Mouse (Mus musculus) intestine, embryonic 16.5 days (tissue): ENCODE data around the gene Pabpc4. TPM values are rescaled to one million over a fixed set of nuclear protein-coding genes. Genes with fewer than 3 reads are reported as not detected.
"Not testable (repeated sequence)": the region's sequence is repeated elsewhere in the genome, so short reads cannot be mapped to it uniquely, and the experiment has no call there.

Experiments
- ATAC-seq: fragments of 200-750 bp; cut with Nextera tagmentation; 2 replicates; pipeline ENCODE4 v1.8.0; 2017; ENCODE audit warnings: moderate TSS enrichment, moderate library complexity
- H3K27ac ChIP-seq: fragments of 300-500 bp; sonication (generic); 2 replicates; pipeline ENCODE4 v1.5.1; 2014; ENCODE audit warnings: mild to moderate bottlenecking, low read length
- H3K27me3 ChIP-seq: fragments of 300-500 bp; sonication (generic); replicated peaks from 2 replicates; pipeline ENCODE4 v1.6.1; 2014; ENCODE audit warnings: low read length, control low read depth, mixed read lengths; ENCODE audit not compliant: control insufficient read depth, insufficient read depth
- H3K36me3 ChIP-seq: fragments of 300-500 bp; sonication (generic); 2 replicates; pipeline ENCODE4 v1.6.1; 2014; ENCODE audit warnings: low read length, control low read depth; ENCODE audit not compliant: control insufficient read depth, insufficient read depth
- H3K4me1 ChIP-seq: fragments of 300-500 bp; sonication (generic); 2 replicates; pipeline ENCODE4 v1.6.1; 2014; ENCODE audit warnings: low read length, control low read depth, mixed read lengths; ENCODE audit not compliant: control insufficient read depth, insufficient read depth
- H3K4me2 ChIP-seq: fragments of 300-500 bp; sonication (generic); 2 replicates; pipeline ENCODE4 v1.6.1; 2014; ENCODE audit warnings: low read depth, low read length, control low read depth
- H3K4me3 ChIP-seq: fragments of 300-500 bp; sonication (generic); 2 replicates; pipeline ENCODE4 v1.5.1; 2014; ENCODE audit warnings: mild to moderate bottlenecking, low read length
- H3K9ac ChIP-seq: fragments of 300-500 bp; sonication (generic); 2 replicates; pipeline ENCODE4 v1.6.1; 2014; ENCODE audit warnings: low read depth, low read length
- H3K9me3 ChIP-seq: fragments of 300-500 bp; sonication (generic); 2 replicates; pipeline ENCODE4 v1.6.1; 2016; ENCODE audit warnings: low read length, control low read depth; ENCODE audit not compliant: control insufficient read depth
- WGBS: fragments of 180-500 bp; shearing (Covaris S2); extraction: QIAGEN DNeasy Blood & Tissue Kit; methylation state at CpG from one replicate; pipeline ENCODE4 v1.1.7; 2014; 5-methylcytosine and 5-hydroxymethylcytosine counted together
- polyA plus RNA-seq: library from polyadenylated mRNA; unstranded; fragments of >200 nt; fragmentation: Nextera tagmentation; extraction: Ambion mirVana; gene quantifications from 2 replicates; pipeline ENCODE4 v1.2.1, GENCODE M21; 2015

Pabpc4 gene
- polyA plus RNA-seq, 1 experiment from 2014 or later: 36.7 TPM

- Histone ChIP-seq H3K9ac (no peak overlapping the region), H3K9me3 (no peaks in the 10 kb centered on the region), H3K27me3 (no peaks in the 10 kb centered on the region), H3K27ac (no peak overlapping the region), H3K4me2 (no peak overlapping the region), H3K4me3 (no peak overlapping the region), H3K36me3 (no peaks in the 10 kb centered on the region), H3K4me1 (no peaks in the 10 kb centered on the region)
- WGBS: 94% methylated on average over 4 of the region's 4 CpGs
- ATAC-seq: no peak
Measured at GRCm38 (mm10) chr4:123333151-123333550, 71.0 kb downstream of the Pabpc4 start.

- Histone ChIP-seq H3K4me1 (no peaks in the 10 kb centered on the region), H3K27ac (no peak overlapping the region), H3K9me3 (no peaks in the 10 kb centered on the region), H3K36me3 (no peaks in the 10 kb centered on the region), H3K27me3 (no peaks in the 10 kb centered on the region), H3K9ac (no peak overlapping the region), H3K4me2 (no peak overlapping the region), H3K4me3 (no peak overlapping the region)
- WGBS: 64% methylated on average over 3 of the region's 3 CpGs
- no peak for ATAC-seq
Measured at GRCm38 (mm10) chr4:123334177-123334576, 72.0 kb downstream of the Pabpc4 start.

GRCm38 (mm10) chr4:123335244-123335643 lies 73.1 kb downstream of the Pabpc4 start:
- H3K27me3 ChIP-seq, H3K4me3 ChIP-seq, H3K9me3 ChIP-seq, ATAC-seq, H3K4me1 ChIP-seq, H3K4me2 ChIP-seq, H3K9ac ChIP-seq, H3K36me3 ChIP-seq, H3K27ac ChIP-seq: not testable (repeated sequence)
- 74% methylated on average over 10 of the region's 10 CpGs for WGBS

GRCm38 (mm10) chr4:123335796-123336585 lies 73.8 kb downstream of the Pabpc4 start:
- Histone ChIP-seq H3K36me3 (no peaks in the 10 kb centered on the region), H3K27me3 (peaks cover 4% of the 10 kb centered on the region; the same call in 1 of the 2 replicates), H3K4me1 (no peaks in the 10 kb centered on the region), H3K27ac (no peak overlapping the region), H3K4me3 (no peak overlapping the region), H3K9ac (no peak overlapping the region), H3K9me3 (no peaks in the 10 kb centered on the region), H3K4me2 (no peak overlapping the region)
- 62% methylated on average over 14 of the region's 14 CpGs for WGBS
- ATAC-seq: no peak

GRCm38 (mm10) chr4:123337693-123338092 lies 75.5 kb downstream of the Pabpc4 start:
- ATAC-seq: no peak
- no peak overlapping the region for H3K9ac ChIP-seq
- H3K9me3 ChIP-seq: no peaks in the 10 kb centered on the region
- H3K36me3 ChIP-seq: no peaks in the 10 kb centered on the region
- peaks cover 8% of the 10 kb centered on the region for H3K4me1 ChIP-seq
- 66% methylated on average over 4 of the region's 4 CpGs for WGBS
- H3K27ac ChIP-seq: no peak overlapping the region
- H3K4me3 ChIP-seq: no peak overlapping the region
- H3K4me2 ChIP-seq: no peak overlapping the region
- H3K27me3 ChIP-seq: peaks cover 21% of the 10 kb centered on the region

GRCm38 (mm10) chr4:123340232-123340631 lies 78.1 kb downstream of the Pabpc4 start:
- Histone ChIP-seq H3K27me3 (peaks cover 21% of the 10 kb centered on the region), H3K9me3 (no peaks in the 10 kb centered on the region), H3K4me1 (peaks cover 11% of the 10 kb centered on the region), H3K36me3 (no peaks in the 10 kb centered on the region), H3K4me3 (no peak overlapping the region), H3K27ac (no peak overlapping the region), H3K4me2 (no peak overlapping the region), H3K9ac (no peak overlapping the region)
- no peak for ATAC-seq
- WGBS: 72% methylated on average over 5 of the region's 5 CpGs

GRCm38 (mm10) chr4:123342091-123342641 lies 80.0 kb downstream of the Pabpc4 start:
- Histone ChIP-seq H3K4me2 (peak overlapping the region; percentile 94), H3K27me3 (peaks cover 21% of the 10 kb centered on the region), H3K4me1 (peaks cover 11% of the 10 kb centered on the region), H3K9me3 (no peaks in the 10 kb centered on the region), H3K4me3 (peak overlapping the region; percentile 67), H3K9ac (peak overlapping the region; percentile 51), H3K36me3 (no peaks in the 10 kb centered on the region), H3K27ac (no peak overlapping the region)
- ATAC-seq: peak; percentile 10; the same call in 1 of the 2 replicates
- 2% methylated on average over 41 of the region's 43 CpGs for WGBS

- WGBS: under 1% methylated on average over 64 of the region's 65 CpGs
- peaks cover 21% of the 10 kb centered on the region for H3K27me3 ChIP-seq
- H3K27ac ChIP-seq: peak within 1 kb of the TSS; percentile 43
- peak within 1 kb of the TSS; percentile 67 for H3K4me3 ChIP-seq
- peaks cover 11% of the 10 kb centered on the region for H3K4me1 ChIP-seq
- peak within 1 kb of the TSS; percentile 94 for H3K4me2 ChIP-seq
- peak; percentile 93 for ATAC-seq
- no peaks in the 10 kb centered on the region for H3K36me3 ChIP-seq
- peak within 1 kb of the TSS; percentile 51 for H3K9ac ChIP-seq
- H3K9me3 ChIP-seq: no peaks in the 10 kb centered on the region
Measured at GRCm38 (mm10) chr4:123342642-123343470, 80.7 kb downstream of the Pabpc4 start, which contains the start of gene Bmp8a. Gene Bmp8a, minus strand, starts transcription at chr4:123343252.

GRCm38 (mm10) chr4:123343471-123343789 lies 81.3 kb downstream of the Pabpc4 start:
- 4% methylated on average over 6 of the region's 6 CpGs for WGBS
- H3K9ac ChIP-seq: peak overlapping the region; percentile 51
- peak overlapping the region; percentile 94 for H3K4me2 ChIP-seq
- peak overlapping the region; percentile 67 for H3K4me3 ChIP-seq
- H3K27ac ChIP-seq: peak overlapping the region; percentile 43
- peaks cover 11% of the 10 kb centered on the region for H3K4me1 ChIP-seq
- ATAC-seq: peak; percentile 83
- H3K27me3 ChIP-seq: peaks cover 21% of the 10 kb centered on the region
- H3K9me3 ChIP-seq: no peaks in the 10 kb centered on the region
- no peaks in the 10 kb centered on the region for H3K36me3 ChIP-seq
